Mouse (Mus musculus) spleen, adult 2 months (tissue): ENCODE results near the gene Gm45140. TPM values are rescaled to one million over a fixed set of nuclear protein-coding genes. Genes with fewer than 3 reads are reported as not detected.

Source experiments
- DNase-seq, 2 experiments: peaks; one replicate each; pipeline versions ENCODE4 v3.0.0 to v3.0.0-alpha.2; 2012 to 2021; ENCODE audit warnings: low spot score in 2 of 2, low read depth in 1 of 2
- H3K27ac ChIP-seq: fragments of 200-500 bp; 2 replicates; pipeline ENCODE4 v1.5.1; 2012; ENCODE audit warnings: low read length, inconsistent platforms; ENCODE audit not compliant: insufficient read depth
- H3K27me3 ChIP-seq: fragments of 200-500 bp; 2 replicates; pipeline ENCODE4 v1.6.1; 2012; ENCODE audit warnings: mild to moderate bottlenecking, moderate library complexity, low read length, inconsistent platforms; ENCODE audit not compliant: control insufficient read depth, insufficient read depth
- H3K36me3 ChIP-seq: fragments of 200-500 bp; 2 replicates; pipeline ENCODE4 v1.6.1; 2012; ENCODE audit warnings: mild to moderate bottlenecking, low read length, inconsistent platforms; ENCODE audit not compliant: control insufficient read depth, insufficient read depth
- H3K4me1 ChIP-seq: fragments of 200-500 bp; 2 replicates; pipeline ENCODE4 v1.6.1; 2011; ENCODE audit warnings: inconsistent platforms; ENCODE audit not compliant: control insufficient read depth, insufficient read depth, insufficient read length
- H3K4me3 ChIP-seq: fragments of 200-500 bp; 2 replicates; pipeline ENCODE4 v1.5.1; 2011; ENCODE audit warnings: mild to moderate bottlenecking, inconsistent platforms; ENCODE audit not compliant: insufficient read depth, insufficient read length; ENCODE audit errors: extremely low read depth
- CTCF ChIP-seq: fragments of 200-500 bp; IDR thresholded peaks from 2 replicates; pipeline ENCODE4 v1.5.1; 2011; ENCODE audit warnings: mild to moderate bottlenecking, inconsistent platforms; ENCODE audit not compliant: insufficient read depth, insufficient read length, insufficient replicate concordance; ENCODE audit errors: extremely low read depth
- POLR2A ChIP-seq: fragments of 200-500 bp; IDR thresholded peaks from 2 replicates; pipeline ENCODE4 v1.6.1; 2011; ENCODE audit warnings: low read depth, low read length, inconsistent platforms
- WGBS: fragments of 180-500 bp; shearing (Covaris S2); methylation state at CpG from one replicate; pipeline ENCODE4 v1.1.7; 2018; 5-methylcytosine and 5-hydroxymethylcytosine counted together
- polyA plus RNA-seq: library from polyadenylated mRNA; depleted of rRNA; stranded (reverse); fragments of >200 nt; gene quantifications from 2 replicates; pipeline ENCODE4 v1.2.3, GENCODE M21; 2012

The Gm45140 gene
- polyA plus RNA-seq, 1 experiment = 1.3 TPM

- no peak for TF ChIP-seq POLR2A
- no peaks in the 10 kb centered on the region for H3K36me3 ChIP-seq
- H3K4me3 ChIP-seq = no peak overlapping the region
- peaks cover 5% of the 10 kb centered on the region; the same call in 1 of the 2 replicates for H3K4me1 ChIP-seq
- no peak for DNase-seq
- no peak overlapping the region for H3K27ac ChIP-seq
- no peaks in the 10 kb centered on the region for H3K27me3 ChIP-seq
- WGBS = 81% methylated on average over 1 of the region's 1 CpGs
Measured at GRCm38 (mm10) chr6:87875083-87875482, 39.5 kb upstream of the Gm45140 start.

GRCm38 (mm10) chr6:87873963-87874362 lies 38.4 kb upstream of the Gm45140 start:
- no peaks in the 10 kb centered on the region for H3K27me3 ChIP-seq
- DNase-seq = no peak
- peaks cover 5% of the 10 kb centered on the region; the same call in 1 of the 2 replicates for H3K4me1 ChIP-seq
- no peaks in the 10 kb centered on the region for H3K36me3 ChIP-seq
- no peak overlapping the region for H3K4me3 ChIP-seq
- H3K27ac ChIP-seq = no peak overlapping the region
- 94% methylated on average over 2 of the region's 2 CpGs for WGBS
- no peak for TF ChIP-seq POLR2A
- TF ChIP-seq CTCF = no peak

- DNase-seq = no peak
- no peaks in the 10 kb centered on the region for H3K36me3 ChIP-seq
- WGBS = 28% methylated on average over 1 of the region's 1 CpGs
- peaks cover 5% of the 10 kb centered on the region; the same call in 1 of the 2 replicates for H3K4me1 ChIP-seq
- H3K27me3 ChIP-seq = no peaks in the 10 kb centered on the region
- H3K4me3 ChIP-seq = no peak overlapping the region
- H3K27ac ChIP-seq = no peak overlapping the region
- TF ChIP-seq CTCF (no peak), POLR2A (no peak)
Measured at GRCm38 (mm10) chr6:87873104-87873503, 37.5 kb upstream of the Gm45140 start.

GRCm38 (mm10) chr6:87871240-87871639 lies 35.6 kb upstream of the Gm45140 start:
- DNase-seq = no peak
- WGBS = 91% methylated on average over 7 of the region's 7 CpGs
- Histone ChIP-seq H3K4me1 (peaks cover 3% of the 10 kb centered on the region; the same call in 1 of the 2 replicates), H3K27me3 (no peaks in the 10 kb centered on the region), H3K4me3 (no peak overlapping the region), H3K27ac (no peak overlapping the region), H3K36me3 (no peaks in the 10 kb centered on the region)
- TF ChIP-seq CTCF = no peak
- no peak for TF ChIP-seq POLR2A

GRCm38 (mm10) chr6:87870440-87870839 lies 34.8 kb upstream of the Gm45140 start:
- TF ChIP-seq POLR2A (no peak), CTCF (no peak)
- no peak for DNase-seq
- no peak overlapping the region for H3K27ac ChIP-seq

GRCm38 (mm10) chr6:87868871-87869506 lies 33.4 kb upstream of the Gm45140 start:
- TF ChIP-seq CTCF = no peak
- no peak for TF ChIP-seq POLR2A
- no peak for DNase-seq
- H3K27me3 ChIP-seq = no peaks in the 10 kb centered on the region
- H3K4me3 ChIP-seq = no peak overlapping the region
- H3K36me3 ChIP-seq = no peaks in the 10 kb centered on the region
- WGBS = 53% methylated on average over 9 of the region's 9 CpGs
- no peak overlapping the region for H3K27ac ChIP-seq
- no peaks in the 10 kb centered on the region for H3K4me1 ChIP-seq

More at GRCm38 (mm10) chr6:87870440-87870839, 34.8 kb upstream of the Gm45140 start:
- Histone ChIP-seq H3K4me1 (no peaks in the 10 kb centered on the region), H3K36me3 (no peaks in the 10 kb centered on the region), H3K27me3 (no peaks in the 10 kb centered on the region), H3K4me3 (no peak overlapping the region)
- 63% methylated on average over 1 of the region's 1 CpGs for WGBS

GRCm38 (mm10) chr6:87867256-87867655 lies 31.7 kb upstream of the Gm45140 start:
- TF ChIP-seq CTCF (no peak), POLR2A (no peak)
- no peaks in the 10 kb centered on the region for H3K27me3 ChIP-seq
- H3K4me1 ChIP-seq = no peaks in the 10 kb centered on the region
- no peak overlapping the region for H3K4me3 ChIP-seq
- no peak for DNase-seq
- no peaks in the 10 kb centered on the region for H3K36me3 ChIP-seq
- no peak overlapping the region for H3K27ac ChIP-seq
- WGBS = 60% methylated on average over 2 of the region's 2 CpGs
